Mouse (Mus musculus): ENCODE measurements around the gene Tcte1.
A peak's percentile ranks its signal among the peaks of the same experiment; 100 is the strongest.

Tcte1 gene

DNA sequence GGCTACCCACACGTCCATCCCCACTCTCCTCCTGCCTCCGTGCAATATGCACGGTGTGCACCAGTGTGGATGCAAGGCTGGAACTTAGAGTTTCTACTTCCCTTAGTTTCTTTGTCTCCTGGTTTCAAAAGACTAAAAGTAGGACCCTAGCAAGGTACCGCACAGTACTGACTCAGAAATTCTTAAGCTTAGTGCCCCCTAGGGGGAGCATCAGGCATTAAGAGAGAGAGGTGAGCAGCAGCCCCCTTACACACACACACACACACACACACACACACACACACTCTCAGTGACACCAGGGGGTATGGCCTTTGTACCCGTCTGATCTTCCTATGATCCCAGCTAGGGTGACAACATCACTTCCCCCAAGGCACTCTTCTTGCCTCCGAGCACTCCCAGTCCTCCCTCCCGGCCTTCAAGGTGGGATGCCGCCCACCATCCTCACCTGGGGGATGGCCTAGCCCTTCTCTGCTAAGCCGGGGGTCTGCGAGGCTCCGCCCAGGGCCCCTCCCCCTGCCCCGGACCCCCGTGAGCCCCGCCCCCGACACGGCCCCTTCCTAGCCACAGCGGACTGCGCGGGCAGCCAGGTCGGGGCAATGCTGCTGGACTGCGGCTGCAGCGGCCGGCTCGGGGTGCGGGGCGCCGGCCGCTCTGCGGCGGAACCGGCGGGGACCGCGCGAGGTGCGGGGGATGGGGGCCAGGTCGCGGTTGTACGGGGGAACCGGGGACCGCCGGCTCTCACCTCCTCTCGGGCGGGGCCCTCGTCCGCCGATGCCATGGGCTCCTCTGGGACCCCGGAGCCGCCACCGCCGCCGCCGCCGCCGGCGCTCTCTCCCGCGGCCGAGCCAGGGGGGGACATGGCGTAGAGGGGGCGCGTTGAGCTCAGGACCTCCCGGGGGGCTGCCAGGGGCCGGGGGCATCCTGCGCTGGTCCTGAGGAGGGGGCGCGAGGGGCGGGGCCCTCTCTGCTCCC, 25.6 kb downstream of the Tcte1 start:
- DNase-seq = peak; percentile 73

DNA sequence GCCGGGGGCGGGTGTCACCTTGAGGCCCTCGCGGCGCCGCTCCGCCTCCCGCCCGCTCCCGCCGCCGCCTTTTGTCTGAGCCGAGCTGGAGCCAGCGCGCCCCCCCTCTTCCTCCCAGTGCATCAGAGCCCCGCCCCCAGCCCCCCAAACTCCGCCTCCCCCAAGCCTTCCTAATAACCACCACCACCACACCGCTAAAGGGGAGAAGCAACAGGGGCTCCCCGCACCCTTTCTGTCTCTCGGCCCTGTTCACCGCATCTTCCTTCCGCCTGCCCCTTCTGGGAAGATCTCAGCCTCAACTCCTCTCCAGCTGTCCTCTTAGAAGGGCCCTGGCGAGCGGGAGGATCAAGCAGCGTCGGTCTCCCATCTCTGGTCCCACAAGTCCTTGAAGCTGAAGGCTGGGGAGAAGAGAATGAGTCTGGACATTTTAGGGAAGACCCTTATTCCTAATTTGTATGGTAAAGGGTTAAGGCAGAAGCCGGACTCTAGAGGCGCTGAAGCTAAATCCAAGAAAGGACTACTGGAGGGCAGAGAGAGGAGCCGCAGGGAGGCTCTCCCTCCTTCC, 26.5 kb downstream of the Tcte1 start, which contains the start of gene Tmem151b:
Tmem151b (minus strand) TSS at position 61 of the 565 bp plus-strand sequence.
- DNase-seq = peak; percentile 78

DNA sequence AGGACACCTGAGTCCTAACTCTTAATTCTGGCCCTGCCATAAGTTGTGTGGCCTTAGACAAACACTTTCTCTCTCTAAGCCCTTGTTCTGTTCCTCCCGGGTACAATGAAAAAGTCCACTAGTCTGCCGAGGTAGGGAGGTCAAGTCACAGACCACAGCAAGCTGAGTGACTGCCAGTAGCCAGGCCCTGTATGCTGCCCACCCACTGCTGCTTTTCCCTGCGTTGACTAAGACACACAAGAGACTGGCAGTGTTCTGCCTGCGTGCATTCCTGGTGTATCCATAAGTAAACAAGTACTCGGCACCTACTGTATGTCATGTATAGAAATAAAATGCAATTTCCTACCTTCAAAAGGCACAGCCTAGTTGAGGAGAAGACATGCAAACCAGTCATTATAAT, 27.0 kb downstream of the Tcte1 start:
- DNase-seq = peak; percentile 47

DNA sequence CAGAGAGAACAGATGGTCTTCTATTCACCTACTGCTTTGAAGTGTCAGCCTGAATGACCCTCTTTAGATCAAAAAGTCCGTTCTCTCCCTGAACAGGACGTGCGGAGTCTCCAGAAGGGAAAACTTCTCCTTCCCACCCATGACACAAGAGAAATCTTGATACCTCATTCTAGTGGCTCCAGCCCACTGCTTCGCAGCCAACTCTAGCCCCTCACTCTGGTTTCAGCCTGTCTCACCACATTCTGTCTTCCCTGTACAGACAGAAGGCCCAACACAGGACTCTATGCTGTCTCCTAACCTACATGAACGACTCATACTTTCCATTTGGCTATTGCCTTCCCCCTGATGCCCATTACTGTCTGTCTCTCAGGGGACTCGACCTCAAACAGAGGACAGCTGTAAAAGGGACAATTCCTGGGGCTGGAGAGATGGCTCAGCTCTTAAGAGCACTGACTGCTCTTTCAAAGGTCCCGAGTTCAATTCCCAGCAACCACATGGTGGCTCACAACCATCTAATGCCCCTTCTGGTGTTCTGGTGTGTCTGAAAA, 28.1 kb downstream of the Tcte1 start:
- no peak for DNase-seq

DNA sequence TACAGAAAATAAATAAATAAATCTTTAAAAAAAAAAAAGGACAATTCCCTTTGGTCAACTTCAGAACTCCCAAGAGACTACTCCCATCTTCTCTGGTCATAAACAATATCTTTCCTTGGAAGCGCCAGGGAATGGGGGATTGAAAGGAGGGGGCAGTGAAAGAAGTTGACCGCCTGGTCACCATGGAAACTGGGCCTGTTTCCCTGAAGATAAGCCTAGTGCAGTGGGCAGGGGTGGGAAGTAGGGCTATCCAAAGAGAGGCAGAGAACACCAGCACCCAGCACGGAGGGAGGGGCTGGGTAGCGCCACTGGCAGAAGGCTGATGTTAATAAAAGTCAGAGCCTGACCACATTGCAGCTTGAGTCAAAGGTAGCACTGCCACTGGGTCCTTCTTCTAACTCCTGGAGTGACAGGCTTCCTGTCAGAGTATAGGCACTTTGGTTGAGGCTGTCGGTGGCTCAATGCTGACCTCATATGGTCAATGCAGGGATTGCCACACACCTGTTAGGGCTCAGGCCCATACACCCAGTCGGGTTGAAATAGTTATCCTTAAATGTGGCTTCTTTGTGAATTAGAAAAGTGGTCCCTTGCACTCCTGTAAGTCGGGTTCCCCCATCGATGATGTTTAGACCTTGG, 28.7 kb downstream of the Tcte1 start:
- peak; percentile 84 for DNase-seq

DNA sequence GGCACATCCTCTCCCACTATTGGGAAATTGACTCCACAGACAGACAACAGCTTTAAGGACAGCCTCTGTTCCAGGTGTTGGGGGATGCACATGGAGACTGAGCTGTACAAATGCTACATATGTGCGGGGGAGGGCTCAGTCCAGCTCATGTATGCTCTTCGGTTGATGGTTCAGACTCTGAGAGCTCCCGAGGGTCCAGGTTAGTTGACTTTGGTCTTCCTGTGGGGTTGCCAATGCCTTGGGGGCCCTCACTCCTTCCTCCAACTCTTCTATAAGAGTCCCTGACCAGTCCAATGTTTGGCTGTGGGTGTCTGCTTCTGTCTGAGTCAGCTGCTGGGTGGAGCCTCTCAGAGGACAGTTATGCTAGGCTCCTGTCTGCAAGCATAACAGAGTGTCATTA, 29.8 kb downstream of the Tcte1 start:
- DNase-seq = no peak

DNA sequence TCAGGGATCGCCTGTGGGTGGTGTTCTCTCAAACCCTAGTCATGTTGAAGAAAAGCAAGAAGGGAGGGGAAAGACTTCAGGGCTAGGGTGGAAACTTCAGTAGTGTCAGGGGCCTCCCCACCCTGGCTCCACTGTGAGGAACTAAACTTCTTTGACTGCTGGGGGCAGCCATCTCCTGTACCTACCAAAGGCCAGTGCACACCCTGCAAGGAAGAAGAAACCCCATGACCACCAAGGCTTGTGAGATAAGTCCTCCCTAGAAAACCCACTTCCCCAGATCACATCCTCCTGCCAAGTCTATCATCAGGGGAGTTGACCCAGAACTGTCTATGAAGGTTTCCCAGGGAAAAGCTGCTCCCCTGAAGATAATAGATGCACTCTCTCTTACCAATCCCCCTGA, 31.2 kb downstream of the Tcte1 start:
- peak; percentile 19 for DNase-seq

DNA sequence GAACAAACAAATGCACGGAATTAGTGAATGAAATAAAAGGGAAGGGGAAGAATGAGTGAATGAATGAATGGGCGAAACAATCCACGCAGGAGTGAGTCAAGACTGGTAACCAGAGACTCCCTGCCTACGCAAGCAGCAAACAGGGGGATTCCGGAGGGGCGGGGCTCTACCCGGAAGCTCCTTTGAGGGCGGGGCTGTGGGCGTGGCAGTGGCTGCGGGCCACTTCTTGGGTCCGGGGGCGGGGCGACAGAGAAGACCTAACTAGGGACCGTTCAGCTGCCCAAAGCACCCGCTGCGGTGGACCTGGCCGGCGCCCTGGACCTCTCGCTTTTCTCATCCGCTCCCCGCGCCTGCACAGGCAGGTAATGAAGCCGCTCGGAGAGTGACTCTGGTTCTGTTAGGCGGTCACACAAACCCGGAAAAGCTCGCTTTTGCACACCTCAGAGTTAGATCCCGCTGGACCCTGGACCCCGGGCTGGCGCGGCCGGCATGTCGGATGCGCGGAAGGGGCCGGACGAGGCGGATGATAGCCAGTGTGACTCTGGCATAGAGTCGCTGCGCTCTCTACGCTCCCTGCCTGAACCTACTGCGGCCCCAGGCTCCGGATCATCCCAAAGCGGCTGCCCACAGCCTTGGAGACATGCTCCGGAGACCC, 32.3 kb downstream of the Tcte1 start, which contains the start of gene Nfkbie:
Nfkbie (plus strand) TSS at position 252 of the 655 bp plus-strand sequence.
- peak; percentile 93 for DNase-seq

DNA sequence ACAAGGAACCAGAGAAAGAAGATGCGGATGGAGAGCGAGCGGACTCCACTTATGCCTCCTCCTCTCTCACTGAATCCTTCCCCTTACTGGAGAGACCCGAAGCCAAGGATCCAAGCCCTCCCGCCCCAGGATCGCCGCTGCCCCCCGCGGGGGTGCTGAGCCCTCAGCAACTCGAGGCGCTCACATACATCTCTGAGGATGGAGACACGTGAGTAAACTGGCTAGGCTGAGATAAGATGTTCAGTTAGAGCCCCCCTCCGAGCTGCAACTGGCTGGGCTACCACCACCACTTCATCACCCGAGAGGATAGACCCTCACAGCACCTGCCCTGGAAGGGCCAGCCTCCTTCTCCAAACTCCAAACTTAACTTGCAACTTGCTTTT, 32.9 kb downstream of the Tcte1 start:
- DNase-seq = peak; percentile 32

DNA sequence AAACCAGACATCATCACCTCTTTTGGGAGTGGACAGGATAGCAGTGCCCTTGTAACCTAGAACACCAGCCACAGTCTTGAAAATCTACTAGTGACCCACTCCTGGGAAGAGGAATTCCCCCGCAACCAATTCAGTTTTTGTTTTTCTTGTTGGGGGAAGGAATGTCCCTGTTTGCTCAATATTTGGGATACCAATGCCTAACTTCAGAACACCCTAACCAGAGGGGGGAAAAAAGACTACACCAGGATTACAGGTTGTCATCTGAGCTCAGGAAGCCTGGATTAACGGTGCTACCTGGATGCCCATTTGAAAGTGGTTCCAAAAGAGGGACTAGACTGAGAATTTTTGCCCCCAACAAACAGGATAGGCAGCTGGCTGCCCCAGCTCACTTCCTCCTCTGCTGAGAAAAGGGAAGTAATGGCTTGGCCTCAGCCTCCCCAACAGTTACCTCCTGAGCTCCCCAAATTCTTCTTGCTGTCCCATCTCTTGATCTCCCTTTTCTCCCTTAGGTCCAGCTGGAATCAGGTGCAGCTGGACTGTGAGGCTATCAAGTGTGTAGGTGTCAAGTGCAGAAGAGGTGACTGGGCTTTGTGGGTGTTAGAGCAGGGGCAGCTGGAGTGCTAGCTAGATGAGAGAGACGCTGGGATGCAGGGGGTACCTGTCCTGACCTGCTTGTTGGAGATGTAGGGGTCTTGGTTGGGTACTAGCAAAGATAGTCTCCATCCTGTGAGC, 33.4 kb downstream of the Tcte1 start:
- DNase-seq = no peak

DNA sequence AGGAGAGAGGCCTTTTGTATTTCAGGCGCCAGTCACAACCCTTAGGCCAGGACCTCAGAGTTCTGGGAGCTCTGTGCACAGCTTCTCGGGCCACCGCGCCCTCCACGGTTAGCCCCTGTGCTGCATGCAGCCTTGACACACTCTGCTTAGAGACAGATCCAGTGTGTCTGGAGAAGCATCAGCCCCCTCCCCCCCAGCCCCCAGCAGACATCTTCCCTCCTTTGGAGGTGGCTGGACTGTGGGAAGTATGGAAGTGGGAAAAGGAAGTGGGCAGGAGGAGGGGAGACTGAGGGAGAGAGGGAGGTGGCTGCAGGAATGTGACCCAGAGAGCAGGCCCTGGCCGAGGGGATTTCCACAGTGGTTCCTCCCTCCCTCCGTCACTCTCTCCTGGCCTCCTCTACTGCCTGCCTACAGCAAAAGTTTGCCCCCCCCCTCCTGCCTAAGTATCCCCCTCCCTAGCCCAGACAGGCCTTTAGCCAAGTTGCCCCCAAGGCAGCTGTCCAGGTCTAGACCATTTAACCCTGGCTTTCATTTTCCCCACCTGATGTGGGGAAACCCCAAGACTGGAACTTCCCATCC, 34.1 kb downstream of the Tcte1 start:
- DNase-seq = no peak

DNA sequence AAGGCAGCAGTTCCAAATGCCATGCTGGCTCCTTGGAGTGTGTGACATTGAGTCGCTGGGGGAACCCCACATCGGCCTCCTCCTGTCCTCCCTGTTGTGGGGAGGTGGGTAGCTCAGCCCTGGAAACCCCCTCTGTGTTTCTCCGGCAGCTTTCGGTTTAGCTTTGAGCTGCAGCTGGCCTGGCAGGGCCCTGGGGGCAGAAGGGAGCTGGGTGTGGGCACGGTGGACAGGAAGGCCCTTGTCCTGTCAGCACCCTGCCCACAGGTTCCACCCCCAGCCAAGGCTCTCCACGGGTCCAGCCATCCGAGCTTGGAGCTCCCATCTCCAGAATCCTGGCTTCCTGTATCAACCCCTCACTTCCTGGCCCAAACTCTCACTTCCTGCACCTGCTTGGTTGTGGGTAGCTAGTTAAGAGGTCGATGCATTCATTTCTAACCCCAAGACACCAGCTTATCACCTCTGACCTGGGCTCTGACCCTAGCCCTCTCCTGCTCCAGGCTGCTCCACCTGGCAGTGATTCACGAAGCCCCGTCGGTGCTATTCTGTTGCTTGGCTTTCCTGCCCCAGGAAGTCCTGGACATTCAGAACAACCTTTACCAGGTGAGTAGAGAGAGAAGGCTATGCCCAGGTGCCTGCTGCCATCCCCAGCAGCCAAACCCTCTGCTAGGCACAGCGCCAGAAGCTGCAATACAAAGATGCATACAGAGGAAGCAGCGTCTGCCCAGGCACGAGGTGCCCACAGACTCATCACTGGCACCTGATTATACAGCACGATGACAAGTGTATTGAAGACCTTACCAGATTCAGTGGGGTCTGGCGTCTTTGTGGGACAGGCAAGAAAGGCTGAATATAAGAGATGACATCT, 35.0 kb downstream of the Tcte1 start:
- no peak for DNase-seq

DNA sequence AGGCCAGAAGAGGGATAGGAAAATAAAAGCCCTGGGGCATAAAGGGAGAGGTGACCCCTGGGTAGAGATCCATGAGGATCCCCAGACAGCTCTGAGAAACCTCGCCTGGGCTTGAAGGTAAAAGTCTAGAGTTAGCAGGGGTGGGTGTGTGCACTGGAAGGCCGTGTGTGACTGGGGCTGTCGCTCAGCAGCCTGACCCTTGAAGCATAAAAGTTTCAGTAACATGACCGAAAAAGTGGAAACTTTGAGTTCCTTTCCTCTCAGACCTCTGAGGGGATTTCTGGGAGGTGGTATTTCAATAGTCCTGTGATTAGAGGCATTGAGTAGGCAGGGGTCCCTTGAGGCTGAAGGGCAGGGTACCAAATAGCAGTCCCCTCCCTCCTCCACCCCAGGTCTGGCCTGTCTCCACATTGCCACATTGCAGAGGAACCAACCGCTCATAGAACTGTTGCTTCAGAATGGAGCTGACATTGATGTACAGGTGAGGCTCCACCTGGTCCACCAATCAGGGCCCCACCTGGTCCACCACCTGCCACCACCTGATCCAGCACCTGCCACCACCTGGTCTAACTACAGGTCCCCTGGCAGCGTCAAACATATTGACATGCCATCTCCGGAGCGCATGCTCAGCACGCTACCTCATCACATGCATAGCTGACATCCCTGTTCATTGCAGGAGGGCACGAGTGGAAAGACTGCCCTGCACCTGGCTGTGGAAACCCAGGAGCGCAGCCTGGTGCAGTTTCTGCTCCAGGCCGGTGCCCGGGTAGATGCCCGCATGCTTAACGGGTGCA, 36.7 kb downstream of the Tcte1 start:
- peak; percentile 70 for DNase-seq

DNA sequence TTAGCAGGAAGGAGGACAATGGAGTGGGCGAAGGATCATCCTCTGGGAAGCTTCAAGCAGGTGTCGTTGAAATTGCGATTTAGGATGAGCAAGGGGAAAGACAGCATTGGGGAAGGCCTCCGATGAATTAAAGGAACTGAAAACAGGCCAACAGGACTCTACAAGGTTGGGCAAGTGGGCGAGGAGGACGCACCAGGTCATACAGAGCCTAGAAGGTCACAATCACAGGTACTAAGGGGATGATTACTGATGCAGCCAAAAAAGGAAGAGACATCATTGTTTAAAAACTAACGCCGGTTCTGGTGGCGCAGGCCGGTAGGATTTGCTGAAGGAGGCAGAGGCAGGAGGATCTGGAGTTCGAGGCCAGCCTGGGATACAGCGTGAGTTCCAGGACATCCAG, 40.0 kb downstream of the Tcte1 start:
- no peak for DNase-seq

DNA sequence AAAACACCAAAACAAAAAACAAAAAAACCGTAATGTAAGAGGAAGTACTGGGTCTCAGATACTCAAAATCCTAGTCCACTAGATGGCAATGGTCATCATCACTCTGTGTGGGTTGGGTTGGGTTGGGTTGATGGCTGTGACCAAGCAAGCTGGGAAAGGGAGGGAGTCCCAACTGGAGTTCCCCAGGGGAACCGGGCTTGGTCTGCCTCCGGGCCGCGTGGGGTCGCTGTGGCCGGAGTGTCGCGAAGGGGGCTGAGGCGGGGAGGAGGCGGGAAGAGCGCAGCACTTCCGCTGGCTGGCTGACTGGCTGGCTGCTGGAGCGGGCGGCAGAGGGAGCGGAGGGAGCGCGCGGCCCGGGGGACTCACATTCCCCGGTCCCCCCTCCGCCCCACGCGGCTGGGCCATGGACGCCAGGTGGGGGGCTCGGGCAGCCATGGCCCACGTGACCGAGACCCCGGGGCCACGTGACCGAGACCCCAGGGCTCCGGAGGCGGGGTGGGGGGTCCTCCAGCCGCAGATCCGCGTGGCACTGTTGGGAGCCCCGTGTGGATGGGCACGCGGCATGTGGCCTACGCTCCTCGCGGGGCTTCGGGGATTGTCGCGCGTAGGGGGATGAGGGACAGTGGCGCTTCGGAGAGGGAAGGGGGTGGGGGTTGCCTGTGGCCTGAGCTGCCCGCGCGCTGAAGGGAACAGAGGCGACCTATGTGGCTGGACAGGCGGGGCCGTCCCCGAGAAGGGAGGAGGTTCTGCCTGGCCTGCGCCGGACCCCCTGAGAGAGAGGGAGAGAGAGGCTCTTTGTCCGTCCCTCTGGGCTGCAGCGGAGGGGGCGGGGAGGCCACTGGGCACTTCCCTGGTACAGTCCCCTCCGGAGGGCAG, 40.7 kb downstream of the Tcte1 start, which contains the start of gene Slc35b2:
Slc35b2 (plus strand) TSS at position 220 of the 876 bp plus-strand sequence.
- peak; percentile 90 for DNase-seq

DNA sequence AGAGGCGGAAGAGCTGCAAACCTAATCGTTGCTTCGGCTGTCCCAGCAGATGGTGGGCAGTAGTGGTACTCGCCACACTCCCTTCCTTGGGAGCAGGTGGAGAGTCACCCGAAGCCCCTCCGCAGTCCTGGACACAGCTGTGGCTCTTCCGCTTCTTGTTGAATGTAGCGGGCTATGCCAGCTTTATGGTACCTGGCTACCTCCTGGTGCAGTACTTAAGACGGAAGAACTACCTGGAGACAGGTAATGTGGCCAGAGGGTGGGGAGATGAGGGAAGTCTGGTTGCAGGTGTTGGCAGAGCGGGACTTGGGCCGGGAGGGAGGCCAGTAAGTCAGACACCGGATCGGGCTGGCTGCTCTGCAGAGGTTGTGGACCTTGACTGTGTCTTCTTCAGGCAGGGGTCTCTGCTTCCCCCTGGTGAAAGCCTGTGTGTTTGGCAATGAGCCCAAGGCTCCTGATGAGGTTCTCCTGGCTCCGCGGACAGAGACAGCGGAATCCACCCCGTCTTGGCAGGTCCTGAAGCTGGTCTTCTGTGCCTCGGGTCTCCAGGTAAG, 41.4 kb downstream of the Tcte1 start:
- no peak for DNase-seq

DNA sequence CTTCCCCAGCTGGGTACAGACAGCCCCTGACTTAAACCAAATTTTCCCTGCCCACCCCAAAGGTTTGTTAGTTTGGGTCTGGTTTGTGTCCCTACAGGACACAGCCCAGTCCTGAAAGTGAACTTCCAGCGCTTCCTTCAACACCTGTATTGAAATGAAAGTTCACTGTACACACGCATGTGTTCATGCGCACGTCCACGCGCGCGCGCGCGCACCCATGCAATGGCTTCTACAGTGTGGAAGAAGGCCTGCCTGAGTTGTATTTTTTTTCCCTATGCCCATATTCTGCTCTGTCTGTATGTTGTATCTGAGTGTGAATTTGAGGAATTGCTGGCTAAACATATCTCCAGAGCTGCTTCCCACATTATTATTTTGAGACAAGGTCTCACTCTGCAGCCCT, 41.9 kb downstream of the Tcte1 start:
- DNase-seq = no peak

DNA sequence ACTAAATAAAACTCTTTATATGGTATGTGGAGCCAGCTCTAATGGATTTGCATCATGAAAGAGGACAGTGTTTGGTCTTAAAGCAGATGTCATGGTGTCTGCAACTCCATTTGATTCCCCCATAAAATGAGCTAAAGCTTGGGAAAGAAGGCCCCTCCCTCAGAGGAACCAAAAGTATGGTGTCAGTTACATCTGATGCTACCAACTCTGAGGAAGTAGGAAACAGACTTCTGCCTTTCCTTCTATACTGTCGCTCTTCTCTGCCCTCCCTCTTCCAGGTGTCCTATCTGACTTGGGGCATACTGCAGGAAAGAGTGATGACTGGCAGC, 42.8 kb downstream of the Tcte1 start:
- no peak for DNase-seq

All from cerebellum, adult 11 months (tissue).